Mouse (Mus musculus) urinary bladder, postnatal 25 days (tissue): ENCODE results near the gene Prpf8.
"Not testable (repeated sequence)": the region's sequence is repeated elsewhere in the genome, so short reads cannot be mapped to it uniquely, and the experiment has no call there.

Experiments
- DNase-seq: peaks from one replicate; pipeline ENCODE4 v3.0.0; 2022; ENCODE audit warnings: low spot score

Prpf8 gene

GRCm38 (mm10) chr11:75534286-75535033, 47.8 kb downstream of the Prpf8 start:
- DNase-seq: no peak

- no peak for DNase-seq
These were observed 48.6 kb downstream of the Prpf8 start for GRCm38 (mm10) chr11:75535106-75535795.

GRCm38 (mm10) chr11:75536255-75537024, 49.8 kb downstream of the Prpf8 start:
- no peak for DNase-seq

GRCm38 (mm10) chr11:75537025-75537414, 50.4 kb downstream of the Prpf8 start:
- DNase-seq: no peak

- DNase-seq: no peak
These were observed 51.0 kb downstream of the Prpf8 start for GRCm38 (mm10) chr11:75537491-75538183.

GRCm38 (mm10) chr11:75538184-75538969, 51.8 kb downstream of the Prpf8 start:
- DNase-seq: no peak

GRCm38 (mm10) chr11:75538970-75539299, 52.3 kb downstream of the Prpf8 start:
- no peak for DNase-seq

GRCm38 (mm10) chr11:75540209-75540608, 53.6 kb downstream of the Prpf8 start:
- no peak for DNase-seq

GRCm38 (mm10) chr11:75540710-75541581, 54.3 kb downstream of the Prpf8 start:
- DNase-seq: no peak

GRCm38 (mm10) chr11:75544713-75545112, 58.1 kb downstream of the Prpf8 start:
- DNase-seq: no peak

- DNase-seq: no peak
These were observed 59.4 kb downstream of the Prpf8 start for GRCm38 (mm10) chr11:75546057-75546456.

- DNase-seq: no peak
These were observed 63.1 kb downstream of the Prpf8 start for GRCm38 (mm10) chr11:75549658-75550111.

- DNase-seq: no peak
These were observed 63.8 kb downstream of the Prpf8 start for GRCm38 (mm10) chr11:75550200-75550946.

GRCm38 (mm10) chr11:75551321-75551720, 64.7 kb downstream of the Prpf8 start:
- DNase-seq: no peak

- no peak for DNase-seq
These were observed 65.4 kb downstream of the Prpf8 start for GRCm38 (mm10) chr11:75551961-75552441.

GRCm38 (mm10) chr11:75552906-75553482, 66.4 kb downstream of the Prpf8 start:
- no peak for DNase-seq

GRCm38 (mm10) chr11:75556006-75556405, 69.4 kb downstream of the Prpf8 start:
- not testable (repeated sequence) for DNase-seq

GRCm38 (mm10) chr11:75557142-75557541, 70.5 kb downstream of the Prpf8 start:
- DNase-seq: no peak

- DNase-seq: no peak
These were observed 71.5 kb downstream of the Prpf8 start for GRCm38 (mm10) chr11:75558101-75558500.
